Mouse (Mus musculus) kidney, postnatal 25 days (tissue): Measurements from ENCODE around the gene Zfp961.
A peak's percentile ranks its signal among the peaks of the same experiment; 100 is the strongest.
"Not testable (repeated sequence)": the region's sequence is repeated elsewhere in the genome, so short reads cannot be mapped to it uniquely, and the experiment has no call there.

Experiments
- DNase-seq, 2 experiments: peaks; one replicate each; pipeline ENCODE4 v3.0.0; 2021; ENCODE audit warnings: mixed read lengths in 2 of 2

The Zfp961 gene

DNA sequence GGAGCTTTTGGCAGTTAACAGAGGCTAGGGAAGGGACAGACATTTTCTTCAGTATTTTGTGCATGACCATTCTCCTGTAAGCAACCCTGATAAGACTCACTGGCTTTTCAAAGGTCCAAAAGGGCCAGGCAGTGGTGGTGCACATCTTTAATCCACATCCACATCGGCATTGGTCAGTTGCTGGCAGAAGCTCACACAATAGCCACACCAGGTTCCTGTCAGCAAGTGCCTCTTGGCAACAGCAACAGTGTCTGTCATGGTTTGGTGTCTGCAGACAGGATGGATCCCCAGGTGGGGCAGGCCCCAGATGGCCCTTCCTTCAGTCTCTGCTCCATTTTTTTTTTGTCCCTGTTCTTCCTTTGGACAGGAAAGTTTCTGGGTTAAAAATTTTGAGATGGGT lies 68.2 kb downstream of the Zfp961 start:
- DNase-seq: not testable (repeated sequence)

DNA sequence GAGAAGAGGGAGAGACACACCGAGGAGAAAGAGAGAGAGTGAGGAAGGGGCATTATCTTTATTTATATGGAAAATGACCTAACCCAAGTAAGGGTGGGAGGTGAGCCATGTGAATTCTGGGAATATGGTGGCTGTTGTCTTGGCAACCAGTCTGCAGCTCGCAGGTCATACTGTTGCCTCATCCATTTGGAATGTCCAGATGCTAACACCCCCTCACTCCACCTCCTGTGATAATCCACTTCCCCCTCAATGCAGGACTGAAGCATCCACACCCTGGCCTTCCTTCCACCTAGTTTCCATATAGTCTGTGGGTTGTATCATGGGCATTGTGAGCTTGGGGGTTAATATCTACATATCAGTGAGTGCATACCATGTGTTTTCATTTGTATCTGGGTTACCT lies 69.0 kb downstream of the Zfp961 start:
- no peak for DNase-seq

DNA sequence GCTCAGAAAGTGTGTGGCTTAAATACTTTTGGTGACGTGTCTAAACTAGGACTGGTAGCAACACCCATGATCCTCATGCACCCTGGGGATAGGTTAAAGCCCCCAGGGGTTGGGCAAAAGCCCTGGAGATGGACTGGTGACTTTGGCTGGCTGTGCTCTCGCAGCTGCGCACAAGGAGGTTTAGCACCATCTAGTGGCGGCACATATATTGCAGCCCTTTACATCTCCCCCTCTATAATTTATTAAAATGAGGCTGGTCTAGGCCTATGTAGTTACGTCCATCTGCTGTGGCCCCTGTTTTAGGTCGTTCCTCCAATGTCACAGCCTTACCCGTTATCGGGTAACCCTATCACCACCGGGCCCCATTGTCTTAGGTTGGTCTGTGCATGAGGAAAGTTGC lies 74.0 kb downstream of the Zfp961 start:
- DNase-seq: not testable (repeated sequence)

DNA sequence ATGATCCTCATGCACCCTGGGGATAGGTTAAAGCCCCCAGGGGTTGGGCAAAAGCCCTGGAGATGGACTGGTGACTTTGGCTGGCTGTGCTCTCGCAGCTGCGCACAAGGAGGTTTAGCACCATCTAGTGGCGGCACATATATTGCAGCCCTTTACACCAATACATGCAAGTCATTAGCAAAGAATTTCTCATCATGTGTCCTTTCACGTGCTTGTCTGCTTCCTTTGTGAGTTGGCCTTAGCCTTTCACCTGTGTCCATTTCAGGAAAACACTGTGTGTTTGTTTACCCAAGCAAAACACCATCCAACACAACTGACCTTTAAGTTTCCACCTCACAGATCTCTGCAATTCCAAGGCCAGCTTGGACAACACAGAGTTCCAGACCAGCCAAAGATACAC lies 82.1 kb downstream of the Zfp961 start:
- DNase-seq: peak; percentile 66 to 79

GRCm38 (mm10) chr8:72040918-72041317 lies 90.1 kb downstream of the Zfp961 start, which contains the start of gene Olfr372:
Olfr372 (plus strand) TSS chr8:72041218.
- not testable (repeated sequence) for DNase-seq

- no peak for DNase-seq
These were observed 91.7 kb downstream of the Zfp961 start for GRCm38 (mm10) chr8:72042493-72042892.
